Mouse (Mus musculus) megakaryocyte, embryonic 14.5 days (primary cell): ENCODE data around the gene Rrp15.

ENCODE experiments used
- FLI1 ChIP-seq: IDR thresholded peaks from 2 replicates; pipeline ENCODE4 v1.6.1; 2012; ENCODE audit warnings: low read length, inconsistent platforms, mixed read lengths
- GATA1 ChIP-seq: IDR thresholded peaks from 3 replicates; pipeline ENCODE4 v1.6.1; 2012; ENCODE audit warnings: mixed read lengths, low read length, inconsistent platforms, borderline replicate concordance

DNA sequence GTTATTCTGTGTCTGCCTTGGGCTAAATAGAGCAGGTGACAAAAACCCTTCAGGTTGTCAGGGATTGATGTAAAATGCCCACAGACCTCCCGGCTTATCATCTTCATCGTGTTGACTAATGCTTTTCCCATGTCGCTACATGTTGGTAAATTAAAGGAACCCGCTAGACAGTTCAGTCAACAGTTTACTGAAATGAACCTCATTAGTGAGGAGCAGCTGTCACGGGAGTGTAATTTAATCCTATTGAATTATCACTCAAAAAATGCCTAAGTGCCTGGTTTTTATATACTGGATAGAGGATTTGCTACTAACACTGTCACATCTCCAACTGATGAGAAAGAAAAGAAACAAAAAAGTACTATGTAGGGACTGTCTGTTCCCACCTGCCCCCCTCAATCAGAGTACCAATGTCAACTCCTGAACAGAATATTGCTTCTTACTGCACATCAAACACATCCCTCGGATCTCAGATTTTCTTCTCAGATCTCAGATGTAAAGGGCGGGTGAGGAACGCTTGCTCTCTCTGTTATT, 23.5 kb upstream of the Rrp15 start:
- TF ChIP-seq GATA1 = no peak
- TF ChIP-seq FLI1 = no peak
